Mouse (Mus musculus) lung, adult 2 months (tissue): ENCODE measurements around the gene Usp30.

ENCODE experiments used
- CTCF ChIP-seq: fragments of 200-500 bp; IDR thresholded peaks from 2 replicates; pipeline ENCODE4 v1.5.1; 2011; ENCODE audit warnings: mild to moderate bottlenecking, low read length, control low read depth; ENCODE audit not compliant: insufficient read depth
- POLR2A ChIP-seq: fragments of 200-500 bp; IDR thresholded peaks from 2 replicates; pipeline ENCODE4 v1.6.1; 2011; ENCODE audit warnings: low read depth, mild to moderate bottlenecking, control low read depth, low read length, borderline replicate concordance; ENCODE audit errors: extremely low read depth

DNA sequence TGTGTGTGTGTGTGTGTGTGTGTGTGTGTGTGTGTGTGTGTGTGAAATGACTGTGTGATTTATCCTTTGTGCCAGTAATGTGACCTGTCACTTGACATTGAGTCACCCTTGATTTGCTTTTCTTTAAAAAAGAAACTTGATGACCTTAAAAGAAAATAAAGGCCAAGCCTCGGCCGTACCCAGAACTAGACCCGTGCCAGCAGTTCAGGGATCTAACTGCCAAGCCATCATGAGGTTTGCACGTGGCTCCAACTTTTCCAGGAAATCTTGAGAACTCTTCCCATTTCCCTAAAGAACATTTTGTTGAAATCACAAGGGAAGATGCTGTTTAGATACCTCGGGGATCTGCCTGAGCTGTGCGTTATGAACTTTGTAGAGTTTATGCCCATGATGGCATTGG is 96.2 kb downstream of the Usp30 start:
- TF ChIP-seq CTCF (no peak), POLR2A (no peak)
